Mouse (Mus musculus) induced T-regulatory cell, adult 2 months (primary cell): ENCODE measurements at regions not wholly inside any gene's neighbourhood (a gene's known extent, or its start where the extent isn't known, plus 50 kb on each side); places are given as distances from the start of the nearest gene placed in this dataset.

ENCODE experiments used
- DNase-seq: peaks from one replicate; pipeline ENCODE4 v3.0.0-alpha.2; 2012; ENCODE audit warnings: low read depth

- no peak for DNase-seq
These were observed 146.3 kb upstream of the Vstm2b start for GRCm38 (mm10) chr7:40751779-40752178.

- DNase-seq, result no peak
These were observed 145.9 kb upstream of the Vstm2b start for GRCm38 (mm10) chr7:40752195-40752594.

GRCm38 (mm10) chr7:40753490-40753889, 144.6 kb upstream of the Vstm2b start:
- no peak for DNase-seq

GRCm38 (mm10) chr7:40762520-40762919, 135.6 kb upstream of the Vstm2b start:
- no peak for DNase-seq

GRCm38 (mm10) chr7:40766142-40766541, 132.0 kb upstream of the Vstm2b start:
- DNase-seq, result no peak

- no peak for DNase-seq
These were observed 121.9 kb upstream of the Vstm2b start for GRCm38 (mm10) chr7:40776220-40776619.

GRCm38 (mm10) chr7:40784906-40785305, 113.2 kb upstream of the Vstm2b start:
- no peak for DNase-seq

GRCm38 (mm10) chr7:40786758-40787157, 111.4 kb upstream of the Vstm2b start:
- DNase-seq, result no peak

- no peak for DNase-seq
These were observed 109.6 kb upstream of the Vstm2b start for GRCm38 (mm10) chr7:40788486-40788885.

GRCm38 (mm10) chr7:40794458-40795207, 103.5 kb upstream of the Vstm2b start:
- DNase-seq, result no peak

- DNase-seq, result no peak
These were observed 98.3 kb upstream of the Vstm2b start for GRCm38 (mm10) chr7:40799794-40800193.

GRCm38 (mm10) chr7:40801291-40801690, 96.8 kb upstream of the Vstm2b start:
- DNase-seq, result no peak

GRCm38 (mm10) chr7:40805211-40805610, 92.9 kb upstream of the Vstm2b start:
- DNase-seq, result no peak

GRCm38 (mm10) chr7:40805866-40806265, 92.3 kb upstream of the Vstm2b start:
- no peak for DNase-seq

- DNase-seq, result no peak
These were observed 85.2 kb upstream of the Vstm2b start for GRCm38 (mm10) chr7:40812952-40813351.

- no peak for DNase-seq
These were observed 72.9 kb upstream of the Vstm2b start for GRCm38 (mm10) chr7:40825141-40825742.

GRCm38 (mm10) chr7:40829526-40829925, 68.6 kb upstream of the Vstm2b start:
- DNase-seq, result no peak

GRCm38 (mm10) chr7:40831583-40831982, 66.5 kb upstream of the Vstm2b start:
- DNase-seq, result no peak

- no peak for DNase-seq
These were observed 55.7 kb upstream of the Vstm2b start for GRCm38 (mm10) chr7:40842344-40842992.

GRCm38 (mm10) chr7:40846512-40846911, 51.6 kb upstream of the Vstm2b start:
- DNase-seq, result no peak
